Mouse (Mus musculus) bone marrow, adult 2 months (tissue): ENCODE results near the gene Pimreg.

ENCODE experiments used
- CTCF ChIP-seq: fragments of 200-500 bp; IDR thresholded peaks from 2 replicates; pipeline ENCODE4 v1.5.1; 2011; ENCODE audit warnings: low read length, control low read depth; ENCODE audit not compliant: control insufficient read depth, insufficient read depth
- POLR2A ChIP-seq: fragments of 200-500 bp; IDR thresholded peaks from 2 replicates; pipeline ENCODE4 v1.6.1; 2011; ENCODE audit warnings: low read depth, mild to moderate bottlenecking, control low read depth, low read length, borderline replicate concordance; ENCODE audit not compliant: control insufficient read depth

DNA sequence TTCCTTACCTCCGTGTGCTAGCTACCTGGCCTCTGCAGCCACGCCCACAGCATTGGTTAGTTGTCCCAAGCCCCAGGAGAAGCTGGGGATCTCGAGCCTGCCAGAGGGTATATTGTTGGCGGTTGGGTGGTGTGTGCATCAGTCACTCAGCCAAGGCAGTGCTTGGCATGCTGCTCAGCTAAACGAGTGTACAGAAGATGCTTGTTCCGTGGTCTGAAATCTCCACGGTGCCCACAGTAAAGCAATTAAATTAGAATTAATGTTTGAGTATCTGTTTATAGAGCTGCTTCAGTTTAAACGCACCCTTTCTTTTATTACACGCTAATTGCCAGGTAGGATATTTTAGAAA lies 24.6 kb upstream of the Pimreg start:
- no peak for TF ChIP-seq POLR2A
- TF ChIP-seq CTCF = no peak
